Mouse (Mus musculus): ENCODE measurements around the gene Plekhg6.

DNA sequence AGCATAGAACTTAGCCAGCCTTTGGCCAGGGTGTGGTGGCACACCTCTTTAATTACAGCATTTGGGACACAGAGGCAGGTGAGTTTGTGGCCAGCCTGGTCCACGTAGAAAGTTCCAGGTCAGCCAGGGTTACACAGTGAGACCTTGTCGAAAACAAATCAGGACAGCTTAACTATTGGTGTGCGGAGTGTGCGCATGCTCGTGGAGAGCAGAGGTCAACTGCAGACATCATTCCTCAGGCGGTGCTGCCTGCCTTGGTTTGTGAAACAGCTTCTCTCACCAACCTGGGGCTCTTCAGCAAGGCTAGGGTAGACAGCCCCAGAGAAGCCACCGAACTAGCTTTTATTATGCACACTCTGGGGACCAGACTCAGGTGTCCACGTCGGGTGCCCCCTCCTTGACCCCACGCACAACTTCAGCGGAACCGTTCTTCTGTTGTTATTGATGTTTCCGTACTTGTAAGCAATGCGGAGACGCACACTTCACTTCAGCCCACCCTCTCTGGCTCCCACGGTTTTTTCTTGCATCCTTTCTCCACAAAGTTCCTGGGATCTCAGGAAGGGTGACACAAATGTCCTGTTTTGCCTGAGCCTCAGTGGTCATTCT is 40.0 kb upstream of the Plekhg6 start:
- no peak for TF ChIP-seq CTCF (IDR thresholded peaks at IDR 0.05; ENCODE audit: borderline replicate concordance, insufficient read depth, low read length)
- no peak for TF ChIP-seq POLR2A (IDR thresholded peaks at IDR 0.05; ENCODE audit: low read depth, low read length)

All from embryonic fibroblast, embryonic 13.5 days (primary cell).